Mouse (Mus musculus) limb, embryonic 12.5 days (tissue): ENCODE measurements around the gene Zfp786. TPM values are rescaled to one million over a fixed set of nuclear protein-coding genes. Genes with fewer than 3 reads are reported as not detected.

Experiments
- ATAC-seq: fragments of 200-750 bp; cut with Nextera tagmentation; 2 replicates; pipeline ENCODE4 v1.8.0; 2017; ENCODE audit warnings: low read depth, moderate TSS enrichment; ENCODE audit not compliant: insufficient number of reproducible peaks, insufficient read depth, low FRiP score, low TSS enrichment
- H3K27ac ChIP-seq: fragments of 300-500 bp; sonication (generic); 2 replicates; pipeline ENCODE4 v1.5.1; 2016; ENCODE audit warnings: mild to moderate bottlenecking, moderate library complexity
- H3K27me3 ChIP-seq: fragments of 300-500 bp; sonication (generic); 2 replicates; pipeline ENCODE4 v1.6.1; 2016; ENCODE audit warnings: mild to moderate bottlenecking, moderate library complexity
- H3K36me3 ChIP-seq: fragments of 300-500 bp; sonication (generic); 2 replicates; pipeline ENCODE4 v1.6.1; 2016; ENCODE audit warnings: mild to moderate bottlenecking, moderate library complexity
- H3K4me1 ChIP-seq: fragments of 300-500 bp; sonication (generic); replicated peaks from 2 replicates; pipeline ENCODE4 v1.6.1; 2016
- H3K4me2 ChIP-seq: fragments of 300-500 bp; sonication (generic); 2 replicates; pipeline ENCODE4 v1.6.1; 2016; ENCODE audit warnings: mild to moderate bottlenecking, moderate library complexity
- H3K4me3 ChIP-seq: fragments of 300-500 bp; sonication (generic); replicated peaks from 2 replicates; pipeline ENCODE4 v1.5.1; 2016; ENCODE audit warnings: mild to moderate bottlenecking
- H3K9ac ChIP-seq: fragments of 300-500 bp; sonication (generic); replicated peaks from 2 replicates; pipeline ENCODE4 v1.6.1; 2016; ENCODE audit warnings: mild to moderate bottlenecking, moderate library complexity
- H3K9me3 ChIP-seq: fragments of 300-500 bp; sonication (generic); 2 replicates; pipeline ENCODE4 v1.6.1; 2016; ENCODE audit warnings: mild to moderate bottlenecking, moderate library complexity
- WGBS: fragments of 180-500 bp; shearing (Covaris S2); methylation state at CpG from one replicate; pipeline ENCODE4 v1.1.7; 2016; 5-methylcytosine and 5-hydroxymethylcytosine counted together
- polyA plus RNA-seq: library from polyadenylated mRNA; unstranded; fragments of >200 nt; fragmentation: Nextera tagmentation; extraction: Ambion mirVana; gene quantifications from 2 replicates; pipeline ENCODE4 v1.2.1, GENCODE M21; 2016

The Zfp786 gene
- polyA plus RNA-seq, 1 experiment from 2014 or later = 7.2 TPM

- H3K4me1 ChIP-seq = no peaks in the 10 kb centered on the region
- peaks cover 12% of the 10 kb centered on the region; the same call in 1 of the 2 replicates for H3K36me3 ChIP-seq
- H3K9me3 ChIP-seq = no peaks in the 10 kb centered on the region
- H3K4me2 ChIP-seq = no peak overlapping the region
- H3K9ac ChIP-seq = no peak overlapping the region
- no peak for ATAC-seq
- H3K27me3 ChIP-seq = no peaks in the 10 kb centered on the region
- H3K27ac ChIP-seq = no peak overlapping the region
- H3K4me3 ChIP-seq = no peak overlapping the region
Measured at GRCm38 (mm10) chr6:47845779-47846178, 15.1 kb upstream of the Zfp786 start.

- no peak overlapping the region for H3K4me2 ChIP-seq
- ATAC-seq = no peak
- H3K4me1 ChIP-seq = no peaks in the 10 kb centered on the region
- H3K9me3 ChIP-seq = no peaks in the 10 kb centered on the region
- no peak overlapping the region for H3K9ac ChIP-seq
- no peak overlapping the region for H3K27ac ChIP-seq
- H3K36me3 ChIP-seq = peaks cover 14% of the 10 kb centered on the region; the same call in 1 of the 2 replicates
- no peak overlapping the region for H3K4me3 ChIP-seq
- no peaks in the 10 kb centered on the region for H3K27me3 ChIP-seq
- 92% methylated on average over 1 of the region's 1 CpGs for WGBS
Measured at GRCm38 (mm10) chr6:47842337-47842736, 11.7 kb upstream of the Zfp786 start.

GRCm38 (mm10) chr6:47841831-47842230 lies 11.2 kb upstream of the Zfp786 start:
- H3K4me3 ChIP-seq = no peak overlapping the region
- H3K36me3 ChIP-seq = peaks cover 11% of the 10 kb centered on the region; the same call in 1 of the 2 replicates
- H3K27ac ChIP-seq = no peak overlapping the region
- 0 out of 2 replicates have a peak, but pooled peaks cover 3% of the 10 kb centered on the region for H3K4me1 ChIP-seq
- no peak overlapping the region for H3K9ac ChIP-seq
- no peaks in the 10 kb centered on the region for H3K27me3 ChIP-seq
- H3K4me2 ChIP-seq = no peak overlapping the region
- no peak for ATAC-seq
- WGBS = 93% methylated on average over 2 of the region's 2 CpGs
- H3K9me3 ChIP-seq = no peaks in the 10 kb centered on the region

GRCm38 (mm10) chr6:47841077-47841476 lies 10.4 kb upstream of the Zfp786 start:
- Histone ChIP-seq H3K4me2 (no peak overlapping the region), H3K27ac (no peak overlapping the region), H3K27me3 (no peaks in the 10 kb centered on the region), H3K9ac (no peak overlapping the region), H3K9me3 (no peaks in the 10 kb centered on the region), H3K4me3 (no peak overlapping the region), H3K36me3 (peaks cover 11% of the 10 kb centered on the region; the same call in 1 of the 2 replicates), H3K4me1 (peaks cover 7% of the 10 kb centered on the region; the same call in 1 of the 2 replicates)
- no peak for ATAC-seq
- WGBS = 94% methylated on average over 1 of the region's 1 CpGs

- Histone ChIP-seq H3K36me3 (peaks cover 7% of the 10 kb centered on the region; the same call in 1 of the 2 replicates), H3K4me2 (no peak overlapping the region), H3K4me3 (no peak overlapping the region), H3K9ac (no peak overlapping the region), H3K27me3 (no peaks in the 10 kb centered on the region), H3K9me3 (no peaks in the 10 kb centered on the region), H3K4me1 (peaks cover 7% of the 10 kb centered on the region; the same call in 1 of the 2 replicates), H3K27ac (no peak overlapping the region)
- WGBS = 89% methylated on average over 2 of the region's 2 CpGs
- ATAC-seq = no peak
Measured at GRCm38 (mm10) chr6:47837630-47838029, 7.0 kb upstream of the Zfp786 start.

- under 1% methylated on average over 49 of the region's 49 CpGs for WGBS
- no peaks in the 10 kb centered on the region for H3K9me3 ChIP-seq
- peaks cover 7% of the 10 kb centered on the region; the same call in 1 of the 2 replicates for H3K4me1 ChIP-seq
- H3K4me2 ChIP-seq = peak overlapping the region; percentile 75
- H3K27me3 ChIP-seq = no peaks in the 10 kb centered on the region
- peak overlapping the region; percentile 96 for H3K27ac ChIP-seq
- peak overlapping the region; percentile 93 for H3K4me3 ChIP-seq
- peak overlapping the region; percentile 94 for H3K9ac ChIP-seq
- H3K36me3 ChIP-seq = peaks cover 7% of the 10 kb centered on the region; the same call in 1 of the 2 replicates
- ATAC-seq = peak; percentile 79
Measured at GRCm38 (mm10) chr6:47835984-47836521, 5.4 kb upstream of the Zfp786 start.

- WGBS = 0% methylated on average over 52 of the region's 52 CpGs
- Histone ChIP-seq H3K27ac (peak within 1 kb of the TSS; percentile 96), H3K9me3 (no peaks in the 10 kb centered on the region), H3K4me2 (peak within 1 kb of the TSS; percentile 75), H3K36me3 (peaks cover 3% of the 10 kb centered on the region; the same call in 1 of the 2 replicates), H3K9ac (peak within 1 kb of the TSS; percentile 94), H3K4me3 (peak within 1 kb of the TSS; percentile 93), H3K4me1 (peaks cover 7% of the 10 kb centered on the region; the same call in 1 of the 2 replicates), H3K27me3 (no peaks in the 10 kb centered on the region)
- ATAC-seq = peak; percentile 93
Measured at GRCm38 (mm10) chr6:47835482-47835983, 4.9 kb upstream of the Zfp786 start, which contains the start of gene Zfp398. Zfp398 (plus strand) TSS chr6:47835661.

- H3K9ac ChIP-seq = no peak overlapping the region
- peaks cover 12% of the 10 kb centered on the region; the same call in 1 of the 2 replicates for H3K4me1 ChIP-seq
- no peak for ATAC-seq
- H3K9me3 ChIP-seq = no peaks in the 10 kb centered on the region
- 84% methylated on average over 1 of the region's 1 CpGs for WGBS
- no peaks in the 10 kb centered on the region for H3K27me3 ChIP-seq
- H3K4me3 ChIP-seq = no peak overlapping the region
- no peak overlapping the region for H3K4me2 ChIP-seq
- H3K36me3 ChIP-seq = no peaks in the 10 kb centered on the region
- no peak overlapping the region for H3K27ac ChIP-seq
Measured at GRCm38 (mm10) chr6:47832220-47832619, 1.6 kb upstream of the Zfp786 start.

GRCm38 (mm10) chr6:47828950-47829349 lies 1.7 kb downstream of the Zfp786 start:
- Histone ChIP-seq H3K4me2 (peak overlapping the region; percentile 60; the same call in 1 of the 2 replicates), H3K36me3 (peaks cover 17% of the 10 kb centered on the region), H3K9me3 (no peaks in the 10 kb centered on the region), H3K4me1 (peaks cover 5% of the 10 kb centered on the region; the same call in 1 of the 2 replicates), H3K9ac (no peak overlapping the region), H3K4me3 (no peak overlapping the region), H3K27me3 (no peaks in the 10 kb centered on the region), H3K27ac (no peak overlapping the region)
- 20% methylated on average over 1 of the region's 1 CpGs for WGBS
- no peak for ATAC-seq

GRCm38 (mm10) chr6:47827462-47827861 lies 3.2 kb downstream of the Zfp786 start:
- Histone ChIP-seq H3K4me2 (no peak overlapping the region), H3K27ac (no peak overlapping the region), H3K4me1 (peaks cover 5% of the 10 kb centered on the region; the same call in 1 of the 2 replicates), H3K36me3 (peaks cover 32% of the 10 kb centered on the region), H3K9me3 (no peaks in the 10 kb centered on the region), H3K4me3 (no peak overlapping the region), H3K27me3 (no peaks in the 10 kb centered on the region), H3K9ac (no peak overlapping the region)
- 95% methylated on average over 4 of the region's 4 CpGs for WGBS
- ATAC-seq = no peak

- Histone ChIP-seq H3K36me3 (peaks cover 56% of the 10 kb centered on the region), H3K4me1 (0 out of 2 replicates have a peak, but pooled peaks cover 2% of the 10 kb centered on the region), H3K9ac (no peak overlapping the region), H3K4me2 (no peak overlapping the region), H3K4me3 (no peak overlapping the region), H3K27me3 (no peaks in the 10 kb centered on the region), H3K9me3 (no peaks in the 10 kb centered on the region), H3K27ac (no peak overlapping the region)
- 44% methylated on average over 2 of the region's 2 CpGs for WGBS
- ATAC-seq = no peak
Measured at GRCm38 (mm10) chr6:47824241-47824640, 6.4 kb downstream of the Zfp786 start.
